Mouse (Mus musculus) CD4-positive, CD25-positive, alpha-beta regulatory T cell, adult 4 months (primary cell): Measurements from ENCODE around the gene Rad9b. TPM values are rescaled to one million over a fixed set of nuclear protein-coding genes. Genes with fewer than 3 reads are reported as not detected.
"Not testable (repeated sequence)": the region's sequence is repeated elsewhere in the genome, so short reads cannot be mapped to it uniquely, and the experiment has no call there.

ENCODE experiments used
- ATAC-seq: one replicate; pipeline ENCODE4 v1.8.0; 2017
- polyA plus RNA-seq, 2 experiments: library from polyadenylated mRNA; unstranded; fragments of 100-300 nt; shearing (Covaris generic); gene quantifications; one replicate each; pipeline ENCODE4 v1.2.1; 2017

Rad9b gene
- polyA plus RNA-seq, 2 experiments from 2014 or later, result 13.6 to 17.0 TPM

DNA sequence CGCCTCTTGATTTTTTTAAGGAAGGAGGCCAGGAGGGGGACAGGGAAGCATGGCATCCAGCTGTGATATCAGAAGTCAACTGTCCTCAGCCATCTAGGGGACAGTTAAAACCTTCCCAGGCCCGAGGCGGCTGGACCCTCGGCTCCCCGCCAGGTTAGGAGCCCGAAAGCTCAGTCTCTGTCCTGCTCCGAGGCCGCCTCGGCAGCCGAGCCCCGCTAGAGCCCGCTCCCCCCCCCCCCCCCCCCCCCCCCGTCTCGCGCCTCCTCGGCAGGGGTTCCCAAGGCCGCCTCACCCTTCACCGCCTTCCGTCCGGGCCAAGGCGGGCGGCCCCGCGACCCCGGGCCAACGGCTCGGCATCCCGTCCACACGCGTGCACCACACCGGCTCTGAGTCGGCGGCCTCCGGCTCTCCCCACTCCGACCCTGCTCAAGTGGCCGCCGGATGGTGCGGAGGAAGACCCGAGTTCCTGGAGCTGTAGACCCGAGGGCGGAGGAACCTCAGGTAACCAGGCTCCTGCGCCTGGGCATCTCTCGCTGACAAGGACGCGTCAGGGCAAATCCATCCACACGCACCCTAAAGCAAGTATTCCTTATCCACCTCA is 17.7 kb upstream of the Rad9b start, which contains the start of gene Gpn3:
Gpn3 (plus strand) TSS at position 286 of the 601 bp plus-strand sequence.
- ATAC-seq, result peak; percentile 44

DNA sequence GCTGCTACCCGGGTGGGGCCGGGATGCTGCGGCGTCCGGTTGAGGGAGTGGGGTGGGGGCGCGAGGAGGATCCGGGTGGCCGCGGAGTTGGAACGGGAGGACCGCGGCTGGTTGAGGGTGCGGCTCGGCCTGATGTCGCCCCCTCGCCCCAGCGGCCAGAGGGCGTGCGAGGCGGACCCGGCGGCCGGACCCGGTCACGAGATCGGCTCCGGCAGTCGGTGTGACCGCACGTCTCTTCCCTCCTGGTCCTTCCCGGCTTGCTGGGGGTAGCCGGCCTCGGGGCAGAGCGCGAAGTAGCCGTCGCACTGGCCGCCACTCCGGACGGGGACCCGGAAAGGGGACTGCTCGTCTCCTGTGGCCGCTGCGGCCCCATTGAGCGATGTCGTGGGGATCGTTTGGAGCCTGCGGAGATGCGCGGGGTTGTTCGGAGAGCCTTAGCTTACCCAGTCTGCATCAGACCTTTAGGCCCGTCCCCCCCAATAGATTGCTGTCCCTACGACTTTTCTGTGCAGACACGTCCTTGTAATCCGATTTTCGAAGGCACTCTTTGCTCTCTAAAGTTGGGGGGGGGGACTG is 547 bp upstream of the Rad9b start:
- ATAC-seq, result no peak

DNA sequence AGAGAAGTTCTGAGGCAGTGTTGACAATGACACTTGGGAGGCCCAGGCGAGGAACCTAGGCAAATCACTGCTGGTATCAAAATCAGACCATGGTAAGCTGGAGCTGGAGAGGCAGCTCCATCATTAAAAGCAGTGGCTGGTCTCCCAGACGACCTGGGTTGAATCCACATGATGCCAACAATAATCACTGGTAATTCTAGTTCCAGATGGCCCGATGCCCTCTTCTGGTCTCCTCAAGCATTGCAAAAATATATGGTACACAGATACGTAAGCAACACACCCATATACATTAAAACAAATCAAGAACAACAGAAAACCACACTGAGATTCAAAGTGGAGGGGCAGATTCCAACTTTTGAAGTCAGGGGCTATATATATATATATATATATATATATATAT is 8.3 kb downstream of the Rad9b start:
- ATAC-seq, result no peak

DNA sequence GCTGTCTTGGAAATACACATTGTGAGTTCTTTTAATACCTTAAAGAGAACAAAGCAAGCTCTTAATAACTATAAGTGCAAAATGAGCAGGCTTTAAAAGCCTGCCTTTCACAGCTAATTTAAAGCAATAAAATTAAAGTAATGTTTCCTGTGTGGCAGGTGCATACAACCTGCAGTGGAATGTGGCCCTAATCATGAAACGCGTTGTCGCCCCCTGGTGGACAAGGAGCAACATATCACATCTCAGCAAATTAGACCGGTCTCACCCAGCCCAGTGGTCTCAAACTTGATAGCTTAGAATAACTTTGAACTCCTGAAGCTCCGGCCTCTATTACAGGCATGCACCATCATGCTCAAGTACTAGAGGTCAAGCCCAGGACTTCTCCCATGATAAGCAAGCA is 9.8 kb downstream of the Rad9b start:
- ATAC-seq, result peak; percentile 80

DNA sequence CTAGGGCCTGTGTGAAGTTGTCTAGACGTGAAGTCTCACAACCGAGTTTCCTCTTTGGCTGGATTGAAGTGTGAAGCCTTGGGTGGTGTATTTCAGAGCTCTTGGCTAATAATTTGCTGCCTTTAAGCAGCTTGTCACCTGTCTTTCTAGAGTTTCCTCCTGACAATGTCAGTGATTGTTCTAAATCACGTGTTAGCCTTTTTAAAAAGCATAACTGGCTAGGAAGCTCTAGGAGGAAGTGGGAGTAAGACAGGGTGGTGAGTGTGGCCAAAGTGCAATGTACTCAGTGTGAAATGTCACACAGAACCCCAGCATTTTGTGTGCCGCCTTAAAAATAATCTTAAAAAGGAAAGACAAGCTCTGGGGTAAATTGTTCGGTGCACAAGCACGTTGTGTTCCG is 10.3 kb downstream of the Rad9b start:
- no peak for ATAC-seq

DNA sequence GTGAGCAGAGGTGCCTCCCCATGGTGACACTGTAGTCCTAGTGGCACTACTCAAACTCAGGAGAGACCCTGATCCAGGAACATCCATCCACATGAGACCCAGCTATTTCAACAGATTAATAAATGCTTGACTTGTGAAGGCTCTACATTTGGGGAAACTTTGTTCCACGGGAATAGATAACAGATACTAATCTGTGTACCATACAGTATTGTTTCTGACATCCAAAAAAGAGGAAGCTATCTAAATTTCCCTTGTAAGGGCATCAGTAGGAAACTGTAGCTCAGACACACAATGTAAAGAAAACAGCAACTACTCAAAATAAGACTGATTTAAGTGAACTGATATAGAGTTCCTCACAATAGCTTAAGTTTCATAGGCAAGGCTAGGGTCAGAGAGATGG is 11.2 kb downstream of the Rad9b start:
- no peak for ATAC-seq

DNA sequence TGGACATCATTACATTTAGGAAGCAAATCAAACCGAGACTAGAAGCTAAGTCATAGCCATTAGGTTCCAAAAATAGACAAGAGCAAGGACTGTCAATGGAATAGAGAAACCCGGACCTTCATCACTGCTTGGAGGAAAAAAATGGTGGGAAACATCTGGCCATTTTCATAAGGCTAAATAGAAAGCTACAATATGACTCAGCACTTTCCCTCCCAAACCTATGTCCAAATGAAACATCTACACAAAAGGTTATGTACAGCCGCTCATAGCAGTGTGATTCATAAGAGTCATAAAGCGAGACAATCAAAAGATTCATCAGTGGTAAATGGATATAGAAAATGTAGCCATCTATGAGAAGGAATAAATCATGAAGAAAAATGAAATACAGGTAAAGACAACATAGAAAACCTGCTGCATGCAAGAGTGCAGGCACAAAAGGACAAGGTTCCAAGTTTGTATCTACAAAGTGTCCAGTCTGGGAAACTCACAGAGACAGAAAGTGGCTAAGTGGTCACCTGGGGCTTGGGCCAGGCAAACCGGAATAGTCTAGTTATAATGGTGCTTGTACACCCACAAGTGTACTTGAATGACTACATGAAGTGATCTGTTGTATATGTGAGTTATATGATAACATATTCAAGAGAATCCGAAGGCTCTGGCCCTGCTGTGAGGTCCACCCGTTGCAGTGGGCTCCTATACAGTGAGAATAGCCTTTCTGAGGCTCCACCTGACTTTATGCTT is 17.3 kb downstream of the Rad9b start:
- no peak for ATAC-seq

DNA sequence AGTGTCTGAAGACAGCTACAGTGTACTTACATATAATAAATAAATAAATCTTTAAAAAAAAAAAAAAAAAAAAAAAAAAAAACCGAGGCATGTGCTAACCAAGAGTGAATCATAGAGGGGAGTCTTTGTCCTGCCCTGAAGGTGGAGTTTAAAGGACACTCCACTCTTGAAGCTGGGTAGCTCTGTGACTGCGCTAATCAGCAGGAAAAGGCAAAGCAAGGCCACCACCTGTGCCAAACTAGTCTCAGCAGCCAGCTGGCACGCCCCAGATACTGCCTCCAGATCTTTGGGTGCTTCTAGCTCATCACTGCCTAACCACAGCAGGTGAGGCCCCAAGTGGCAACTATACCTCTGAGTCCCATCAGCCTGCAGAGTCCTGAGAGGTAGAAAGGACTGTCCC is 19.4 kb downstream of the Rad9b start:
- ATAC-seq, result no peak

DNA sequence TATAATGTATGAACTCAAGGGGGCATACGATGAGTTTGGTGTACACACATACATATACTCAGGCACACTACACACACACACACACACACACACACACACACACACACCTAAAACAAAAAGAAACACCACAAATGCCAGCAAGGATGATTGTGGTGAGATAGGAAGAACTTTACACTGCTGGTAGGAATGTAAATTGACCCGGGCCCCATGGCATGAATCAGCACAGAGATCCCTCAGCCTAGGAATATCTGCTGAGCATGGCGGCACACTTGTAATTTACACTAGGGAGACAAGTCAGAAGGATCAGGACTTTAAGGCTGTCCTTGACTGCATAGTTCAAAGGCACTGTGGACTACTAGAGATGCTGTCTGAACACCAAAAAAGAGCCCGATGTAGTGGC is 23.8 kb downstream of the Rad9b start:
- no peak for ATAC-seq

DNA sequence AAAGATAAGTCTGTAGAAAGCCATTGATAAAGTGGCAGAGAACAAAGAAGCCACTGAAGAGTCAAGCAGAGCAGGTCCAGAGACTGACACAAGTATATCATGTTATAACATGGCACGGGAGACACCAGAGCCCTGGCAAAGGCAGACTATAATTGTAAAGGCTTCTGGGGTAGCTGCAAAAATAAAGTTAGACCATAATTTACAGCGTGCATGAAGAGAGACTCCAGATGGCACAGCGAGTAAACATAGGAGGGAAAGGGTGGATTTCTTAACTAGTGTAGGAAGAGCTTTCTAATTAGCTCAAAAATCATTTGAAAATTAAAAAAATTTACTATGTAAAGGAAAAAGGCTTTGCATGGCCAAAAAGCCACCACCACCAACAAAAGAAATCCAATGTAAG is 26.8 kb downstream of the Rad9b start:
- no peak for ATAC-seq

DNA sequence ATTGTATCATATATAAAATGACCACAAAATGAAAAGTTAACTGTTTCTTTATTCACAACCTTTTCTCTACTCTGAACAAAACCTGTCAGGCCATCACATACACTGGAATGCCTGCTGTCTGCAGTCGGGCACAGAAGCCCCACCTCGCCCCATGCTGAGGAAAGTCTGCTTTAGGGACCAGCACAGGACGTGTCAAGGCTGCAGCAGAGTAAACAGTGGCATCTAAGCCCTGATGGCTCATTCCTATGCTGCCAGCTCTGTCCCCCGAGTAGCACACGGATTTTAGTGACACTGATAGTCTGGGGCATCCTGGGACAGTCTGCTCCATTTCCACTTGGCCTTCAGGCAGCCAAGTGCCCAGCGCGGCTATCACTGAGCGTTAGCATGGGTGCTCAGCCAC is 28.6 kb downstream of the Rad9b start:
- ATAC-seq, result no peak

DNA sequence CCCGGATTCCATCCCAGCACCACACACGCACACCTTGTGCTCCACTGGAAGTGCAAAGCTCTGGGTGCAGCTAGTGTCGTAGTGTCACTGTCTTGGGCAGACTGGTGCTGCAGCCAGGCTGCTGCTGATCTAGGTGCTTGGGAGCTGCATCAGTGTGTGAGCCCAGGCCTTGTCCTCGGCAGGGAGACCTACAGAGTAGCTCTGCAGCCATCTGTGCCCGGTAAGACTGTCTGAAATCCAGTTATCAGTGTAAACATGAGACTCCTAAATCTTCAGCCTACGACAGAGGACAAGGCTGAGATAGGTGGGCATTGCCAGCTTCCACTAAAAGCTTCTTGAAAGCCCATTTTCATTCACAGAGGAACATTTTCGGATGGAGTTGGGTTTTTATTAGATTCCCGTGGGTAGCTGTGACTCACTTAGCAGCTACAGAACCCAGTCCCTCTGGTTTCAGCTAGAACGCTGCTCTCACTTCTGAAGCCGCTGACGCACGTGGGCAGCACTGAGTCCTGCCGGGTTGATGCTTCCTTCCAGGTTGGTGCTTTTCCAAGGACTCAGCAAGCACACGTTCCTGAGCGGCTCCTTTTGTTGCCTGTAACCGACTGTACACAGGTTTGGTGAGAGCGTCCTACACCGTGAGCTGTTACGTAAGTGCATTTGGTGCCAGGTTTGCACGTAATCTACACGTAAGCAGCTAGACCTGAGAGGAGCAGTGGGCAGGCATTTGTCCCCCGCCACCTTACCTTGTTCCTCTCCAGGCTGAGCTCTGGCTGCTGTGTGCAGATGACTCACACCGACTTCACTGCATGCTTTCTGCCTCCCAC is 29.2 kb downstream of the Rad9b start:
- no peak for ATAC-seq

DNA sequence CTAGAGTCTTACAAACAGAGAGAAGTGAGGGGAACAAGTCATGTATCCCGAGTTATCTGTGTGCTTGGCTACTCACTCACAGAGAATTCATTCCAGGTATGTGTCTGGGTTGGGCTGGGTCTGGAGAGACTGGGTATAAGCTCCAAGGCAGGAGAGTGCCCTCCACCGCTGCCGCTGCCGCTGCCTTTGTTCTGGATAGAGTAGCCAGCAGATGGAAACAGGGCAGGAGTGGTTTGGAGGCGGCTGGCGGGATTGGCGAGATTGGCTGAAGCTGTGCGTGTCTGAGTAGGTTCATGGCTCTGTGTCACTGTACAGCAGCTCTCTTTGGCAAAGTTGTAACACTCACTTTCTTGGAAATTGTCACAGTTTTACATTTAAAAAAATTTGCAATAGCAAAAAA is 30.5 kb downstream of the Rad9b start:
- ATAC-seq, result no peak

DNA sequence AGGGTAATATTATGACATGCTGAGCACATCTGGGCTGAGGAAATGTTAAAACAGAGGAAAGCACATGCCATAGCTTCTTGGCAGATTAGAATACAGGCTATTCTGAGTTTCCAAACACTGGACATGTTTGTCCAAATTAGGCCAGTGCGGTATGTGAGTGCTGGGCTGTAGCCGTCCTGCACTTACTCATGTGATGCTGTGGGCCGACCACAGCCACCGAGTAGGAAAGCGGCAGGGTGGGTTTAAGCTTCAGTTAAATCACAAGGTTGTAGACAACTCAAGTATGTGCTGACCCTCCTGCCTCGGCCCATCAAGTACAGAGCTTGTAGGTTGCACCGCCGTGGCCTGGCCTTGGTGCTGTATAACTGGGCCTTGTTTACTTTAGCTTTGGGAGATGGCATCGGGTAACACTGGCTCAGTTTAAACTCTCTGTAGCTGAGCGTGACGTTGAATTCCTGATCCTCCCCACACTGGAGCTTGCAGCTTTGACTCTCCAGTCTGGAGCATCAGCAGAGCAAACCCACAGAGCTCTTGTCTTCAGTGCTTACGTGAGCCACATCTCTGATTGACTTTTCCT is 33.7 kb downstream of the Rad9b start:
- ATAC-seq, result no peak

DNA sequence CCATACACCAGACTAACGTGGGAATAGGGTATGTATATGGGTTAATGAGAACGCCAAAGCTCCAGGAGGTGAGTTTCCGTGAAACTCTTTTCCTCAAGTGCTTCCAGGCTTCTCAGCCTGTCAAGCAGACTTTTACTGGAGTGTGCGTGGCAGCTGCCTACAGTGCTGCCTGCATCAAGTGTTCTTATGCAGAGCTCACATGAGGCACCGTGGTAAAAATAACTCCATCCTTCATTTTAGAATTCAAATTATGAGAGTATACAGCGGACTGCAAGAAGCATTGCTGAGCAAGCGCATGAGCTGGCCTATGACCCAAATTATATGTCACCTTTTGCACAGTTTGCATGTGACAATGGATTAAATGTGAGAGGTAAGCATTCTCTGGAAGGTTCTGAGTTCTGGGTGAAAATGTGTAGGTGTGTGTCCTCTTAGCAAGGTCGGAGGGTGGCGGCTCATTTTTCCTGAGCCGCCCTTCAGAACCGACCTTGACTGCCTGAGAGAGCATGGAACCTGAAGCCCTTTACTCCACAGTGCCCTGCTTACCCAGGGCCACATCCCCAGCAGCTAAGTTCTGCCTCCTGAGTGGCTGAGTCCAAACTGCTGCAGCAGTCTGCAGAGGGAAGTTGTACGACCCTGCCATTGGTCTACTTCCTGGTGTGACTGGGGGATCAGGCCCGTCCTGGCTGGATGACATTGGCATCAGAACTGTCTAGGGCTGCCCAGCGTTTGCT is 34.4 kb downstream of the Rad9b start:
- no peak for ATAC-seq

DNA sequence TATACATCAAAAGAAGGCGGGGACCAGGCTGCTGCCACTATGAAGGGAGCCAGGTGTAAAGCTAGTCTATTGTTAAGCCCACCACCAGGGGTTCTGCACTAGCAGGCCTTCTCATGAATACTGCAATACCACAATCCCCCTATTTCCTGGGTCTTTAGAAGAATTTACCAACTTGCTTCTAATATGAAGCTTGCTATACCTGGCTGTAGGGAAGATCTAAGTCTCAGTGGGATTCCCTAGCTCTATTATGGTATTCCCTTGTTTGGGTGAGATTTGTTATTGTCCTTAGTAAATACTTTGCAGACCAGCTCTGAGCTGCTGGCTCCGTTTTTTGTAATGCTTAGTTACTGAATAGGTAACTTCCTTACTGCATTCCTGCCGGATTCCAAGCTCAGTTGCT is 35.1 kb downstream of the Rad9b start:
- ATAC-seq, result not testable (repeated sequence)

DNA sequence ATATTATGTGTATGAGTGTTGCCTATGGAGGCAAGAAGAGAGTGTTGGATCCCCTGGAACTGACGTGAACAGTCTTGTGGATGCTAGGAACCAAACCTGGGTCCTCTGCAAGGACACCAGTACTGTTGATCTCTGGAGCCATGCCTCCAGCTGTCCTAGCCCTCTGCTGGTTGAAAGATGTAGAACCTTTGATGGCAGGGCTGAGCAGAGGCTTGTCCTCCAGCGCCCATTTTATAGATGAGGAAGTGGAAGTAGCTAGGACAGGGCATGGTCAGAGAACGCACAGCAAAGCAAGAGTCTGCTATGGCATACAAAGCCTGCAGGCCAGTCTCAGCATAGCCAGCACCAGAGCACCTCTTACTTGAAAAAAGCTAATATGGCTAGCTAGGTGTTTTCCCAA is 35.9 kb downstream of the Rad9b start:
- peak; percentile 79 for ATAC-seq

DNA sequence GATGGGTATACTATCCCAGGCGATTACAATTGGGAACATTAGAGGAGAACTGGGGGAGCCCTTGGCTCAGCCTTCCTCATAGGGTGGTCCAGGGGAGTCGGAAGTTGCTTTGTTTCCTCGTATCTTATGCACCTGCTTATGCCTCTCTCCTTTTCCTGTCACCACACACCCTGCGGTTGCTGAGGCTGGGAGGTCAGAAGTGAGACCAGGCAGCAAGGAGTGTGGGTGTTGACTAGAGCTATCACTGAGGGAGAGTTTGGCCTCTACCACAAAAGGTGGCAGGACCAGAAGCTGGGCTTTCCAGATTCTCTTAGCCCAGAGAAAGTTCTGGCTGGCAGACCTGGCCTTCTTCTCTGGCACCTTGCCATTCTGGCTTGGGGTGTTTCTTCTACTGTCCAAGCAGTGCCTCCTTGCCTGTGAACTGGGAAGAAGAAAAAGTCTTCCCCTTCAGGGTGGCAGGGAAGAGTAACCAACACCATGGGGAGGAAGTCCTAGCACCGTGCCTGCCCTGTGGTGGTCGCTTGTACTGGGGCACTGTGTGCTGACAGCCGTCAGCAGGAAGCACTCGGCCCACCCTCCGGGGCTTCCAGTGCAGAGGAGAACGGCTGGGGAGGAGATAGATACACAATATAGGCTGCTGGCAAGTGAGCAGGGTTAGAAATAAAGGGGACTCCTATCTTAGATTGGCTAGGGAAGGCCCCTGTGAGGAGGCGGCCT is 36.5 kb downstream of the Rad9b start:
- ATAC-seq, result no peak

DNA sequence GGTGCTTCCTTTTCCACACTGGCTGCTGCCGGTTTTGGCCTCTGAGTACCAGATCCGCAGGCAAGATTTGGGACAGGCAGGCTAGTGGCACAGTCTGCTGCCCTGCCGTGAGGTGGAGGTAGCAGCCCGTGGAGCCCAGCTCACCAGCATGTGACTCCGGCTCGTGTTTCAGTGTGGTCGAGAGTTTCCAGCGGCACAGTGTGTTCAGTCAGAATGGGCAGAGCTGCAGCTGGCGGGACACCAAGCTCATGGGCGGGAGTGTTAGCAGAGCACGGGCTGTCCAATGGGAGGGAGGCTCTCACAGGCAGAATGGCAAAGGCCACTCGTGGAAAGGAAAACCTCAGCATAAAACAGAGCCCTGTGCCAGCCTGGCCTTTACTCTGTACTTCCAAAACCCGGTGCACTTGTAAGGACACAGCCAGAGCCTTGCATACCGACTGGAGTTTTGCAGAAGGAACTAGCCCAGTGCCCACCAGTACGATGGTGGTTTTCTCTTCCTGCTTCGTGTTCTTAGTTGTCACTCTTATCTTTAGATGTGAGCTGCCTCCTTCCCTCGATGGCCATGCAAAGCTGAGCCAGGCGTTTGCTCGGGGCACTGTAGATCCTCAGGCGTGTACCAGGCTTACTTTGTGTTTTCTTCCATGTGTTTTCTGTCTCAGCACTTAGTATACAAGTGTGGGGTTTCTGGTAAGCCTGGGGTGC is 38.9 kb downstream of the Rad9b start:
- peak; percentile 40 for ATAC-seq

DNA sequence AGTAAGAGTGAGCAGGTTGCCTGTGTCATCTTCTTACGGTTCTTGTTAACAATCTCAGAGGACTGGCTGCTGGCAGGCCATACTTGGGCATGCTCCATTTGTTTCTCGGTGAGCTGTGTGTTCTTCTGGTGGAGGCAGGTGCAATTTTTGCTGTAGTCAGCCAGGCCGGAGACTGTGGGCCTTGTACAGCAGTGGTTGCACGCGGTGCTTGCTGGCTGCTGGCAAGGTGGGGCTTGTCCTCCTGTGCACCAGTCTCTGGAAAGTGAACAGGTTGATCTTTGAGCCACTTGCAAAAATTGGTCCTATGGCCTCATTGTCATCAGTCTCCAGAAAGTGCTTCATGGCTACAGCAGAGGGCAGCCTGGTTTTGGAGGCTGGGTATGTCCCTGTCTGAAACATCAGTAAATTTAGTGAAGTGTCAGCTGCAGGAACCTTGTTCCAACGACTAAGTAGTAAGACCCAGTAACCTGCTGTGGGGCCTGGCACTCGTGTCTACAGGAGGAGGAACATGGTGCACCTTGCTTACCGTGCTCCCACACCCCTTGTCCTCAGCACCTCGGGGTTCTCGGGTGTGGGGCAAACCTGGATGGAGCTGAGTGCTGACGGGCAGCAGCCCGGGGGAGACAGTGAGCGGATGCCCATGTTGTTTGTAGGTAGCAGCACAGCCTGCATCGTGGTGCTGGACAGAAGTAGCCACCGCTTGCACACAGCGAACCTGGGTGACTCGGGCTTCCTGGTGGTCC is 40.9 kb downstream of the Rad9b start:
- no peak for ATAC-seq
